Mouse (Mus musculus) G1E (cell line): ENCODE data around the gene Phf20.

Source experiments
- CTCF ChIP-seq: IDR thresholded peaks from 2 replicates; pipeline ENCODE4 v1.5.1; 2012; ENCODE audit warnings: low read depth, low read length, inconsistent platforms, mixed read lengths
- POLR2AphosphoS5 ChIP-seq: IDR thresholded peaks from 2 replicates; pipeline ENCODE4 v1.6.1; 2012; ENCODE audit warnings: low read depth, low read length, inconsistent platforms; ENCODE audit not compliant: insufficient replicate concordance

DNA sequence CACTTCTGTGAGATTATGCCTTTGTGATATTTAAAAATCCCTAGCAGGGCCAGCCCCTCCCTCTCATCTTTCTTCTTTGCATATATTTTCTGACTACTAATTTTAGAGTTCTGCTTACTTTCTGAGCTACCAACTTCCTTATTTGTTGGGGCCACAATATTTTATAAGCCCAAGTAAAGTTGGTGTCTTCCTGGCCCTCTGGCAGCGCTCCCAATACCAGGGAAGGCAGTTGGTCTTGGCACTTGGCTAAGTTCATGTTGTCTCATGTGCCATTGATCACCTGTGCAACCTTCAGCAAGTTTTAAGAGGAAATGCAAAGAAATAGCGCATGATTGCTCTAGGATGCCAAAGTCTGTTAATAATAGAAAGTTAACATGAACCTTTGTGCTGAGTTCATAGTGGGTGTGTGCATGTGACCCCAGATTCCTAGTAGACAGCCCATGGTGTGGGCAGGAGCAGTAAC lies 99.4 kb downstream of the Phf20 start:
- no peak for TF ChIP-seq CTCF
- no peak for TF ChIP-seq POLR2AphosphoS5
